Mouse (Mus musculus) stomach, postnatal 0 days (tissue): ENCODE data around the gene Tmpo. TPM values are rescaled to one million over a fixed set of nuclear protein-coding genes. Genes with fewer than 3 reads are reported as not detected.

Experiments
- ATAC-seq: fragments of 200-750 bp; cut with Nextera tagmentation; 2 replicates; pipeline ENCODE4 v1.8.0; 2017; ENCODE audit not compliant: low FRiP score, low TSS enrichment
- DNase-seq: peaks from one replicate; pipeline ENCODE4 v3.0.0-alpha.2; 2016; ENCODE audit warnings: low spot score
- H3K27ac ChIP-seq: fragments of 300-500 bp; sonication (generic); replicated peaks from 2 replicates; pipeline ENCODE4 v1.5.1; 2014; ENCODE audit warnings: mild to moderate bottlenecking, control low read depth
- H3K27me3 ChIP-seq: fragments of 300-500 bp; sonication (generic); 2 replicates; pipeline ENCODE4 v1.6.1; 2014; ENCODE audit warnings: low read length; ENCODE audit not compliant: control insufficient read depth, insufficient read depth
- H3K36me3 ChIP-seq: fragments of 300-500 bp; sonication (generic); 2 replicates; pipeline ENCODE4 v1.6.1; 2014; ENCODE audit warnings: low read length, mixed read lengths; ENCODE audit not compliant: control insufficient read depth, insufficient read depth
- H3K4me1 ChIP-seq: fragments of 300-500 bp; sonication (generic); replicated peaks from 2 replicates; pipeline ENCODE4 v1.6.1; 2014; ENCODE audit warnings: antibody characterized with exemption; ENCODE audit not compliant: control insufficient read depth, insufficient read depth
- H3K4me2 ChIP-seq: fragments of 300-500 bp; sonication (generic); replicated peaks from 2 replicates; pipeline ENCODE4 v1.6.1; 2014; ENCODE audit warnings: low read depth, mild to moderate bottlenecking, control low read depth, moderate library complexity
- H3K4me3 ChIP-seq: fragments of 300-500 bp; sonication (generic); 2 replicates; pipeline ENCODE4 v1.5.1; 2014; ENCODE audit warnings: low read depth, low read length, control low read depth
- H3K9ac ChIP-seq: fragments of 300-500 bp; sonication (generic); 2 replicates; pipeline ENCODE4 v1.6.1; 2014; ENCODE audit warnings: mild to moderate bottlenecking, low read length, control low read depth, mixed read lengths
- H3K9me3 ChIP-seq: fragments of 300-500 bp; sonication (generic); 2 replicates; pipeline ENCODE4 v1.6.1; 2016; ENCODE audit warnings: low read length; ENCODE audit not compliant: control insufficient read depth
- CTCF ChIP-seq: IDR thresholded peaks from 2 replicates; pipeline ENCODE4 v1.5.1; 2016; ENCODE audit warnings: antibody characterized with exemption, low read depth, mild to moderate bottlenecking, moderate library complexity
- EP300 ChIP-seq: optimal IDR thresholded peaks from 2 replicates; pipeline ENCODE3; 2016; ENCODE audit warnings: antibody characterized with exemption
- WGBS: fragments of 180-500 bp; shearing (Covaris S2); extraction: QIAGEN DNeasy Blood & Tissue Kit; methylation state at CpG from one replicate; pipeline ENCODE4 v1.1.7; 2014; 5-methylcytosine and 5-hydroxymethylcytosine counted together
- polyA plus RNA-seq: library from polyadenylated mRNA; unstranded; fragments of >200 nt; fragmentation: Nextera tagmentation; extraction: Ambion mirVana; gene quantifications from 2 replicates; pipeline ENCODE4 v1.2.1, GENCODE M21; 2015

Gene Tmpo
- polyA plus RNA-seq, 1 experiment from 2014 or later = 57.1 TPM

DNA sequence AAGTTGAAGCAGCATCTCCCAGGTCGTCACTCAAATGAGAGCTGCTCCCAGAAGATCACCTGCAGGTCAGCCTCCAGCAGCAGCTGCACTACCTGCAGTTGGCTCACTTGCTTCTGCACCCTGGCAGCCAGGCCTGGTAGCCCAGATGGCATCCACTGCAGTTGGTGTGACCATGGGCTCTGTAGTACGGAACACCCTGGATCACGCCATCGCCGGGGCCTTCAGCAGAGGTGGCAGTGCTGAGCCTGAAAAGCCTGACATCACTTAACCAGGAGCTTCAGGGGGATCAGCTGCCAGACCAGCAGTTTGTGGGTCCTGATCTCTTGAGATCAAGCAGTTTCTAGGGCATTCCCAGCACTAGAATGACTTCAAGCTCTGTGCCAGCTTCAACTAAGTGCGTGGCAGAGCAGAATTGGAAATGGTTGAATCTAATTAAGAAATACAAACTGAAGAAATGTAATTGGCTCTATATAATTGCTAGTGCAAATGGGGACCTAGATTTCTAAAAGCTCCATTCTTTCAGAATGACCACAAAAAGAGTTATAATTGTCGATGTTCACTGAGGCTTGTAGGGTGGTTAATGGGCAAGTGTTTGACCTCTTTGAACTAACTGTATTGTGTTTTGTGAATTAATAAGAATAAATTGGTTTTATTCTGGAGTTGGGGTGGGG is 45.7 kb downstream of the Tmpo start:
- Histone ChIP-seq H3K9ac (no peak overlapping the region), H3K4me1 (no peaks in the 10 kb centered on the region), H3K27me3 (no peaks in the 10 kb centered on the region), H3K27ac (no peak overlapping the region), H3K4me2 (no peak overlapping the region), H3K9me3 (no peaks in the 10 kb centered on the region), H3K4me3 (no peak overlapping the region), H3K36me3 (no peaks in the 10 kb centered on the region)
- WGBS = 91% methylated on average over 7 of the region's 7 CpGs
- no peak for ATAC-seq
- no peak for DNase-seq
- TF ChIP-seq EP300 (no peak), CTCF (no peak)

- Histone ChIP-seq H3K9me3 (no peaks in the 10 kb centered on the region), H3K27me3 (no peaks in the 10 kb centered on the region), H3K27ac (no peak overlapping the region), H3K9ac (no peak overlapping the region), H3K4me3 (no peak overlapping the region), H3K4me2 (no peak overlapping the region), H3K4me1 (no peaks in the 10 kb centered on the region), H3K36me3 (no peaks in the 10 kb centered on the region)
- peak; percentile 25 for DNase-seq
- TF ChIP-seq EP300 (no peak), CTCF (no peak)
- ATAC-seq = peak; percentile 94
- WGBS = 67% methylated on average over 1 of the region's 1 CpGs
Measured at GRCm38 (mm10) chr10:91131565-91131964, 49.5 kb downstream of the Tmpo start.

DNA sequence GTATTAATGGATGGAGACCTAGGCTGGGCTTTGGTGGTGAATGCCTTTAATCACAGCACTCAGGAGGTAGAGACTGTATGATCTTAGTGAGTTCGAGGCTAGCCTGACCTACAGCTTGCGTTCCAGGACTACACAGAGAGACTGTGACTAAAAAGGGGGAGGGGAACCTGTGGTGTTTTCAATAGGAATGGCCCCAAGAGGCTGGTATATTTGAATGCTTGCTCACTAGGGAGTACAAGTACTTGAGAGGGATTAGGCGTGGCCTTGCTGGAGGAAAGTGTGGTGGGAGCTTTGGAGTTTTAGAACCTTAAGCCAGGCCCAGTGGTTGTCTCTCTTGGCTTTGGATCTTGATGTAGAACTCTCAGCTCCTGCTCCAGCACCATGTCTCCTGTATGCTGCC is 50.3 kb downstream of the Tmpo start:
- Histone ChIP-seq H3K36me3 (no peaks in the 10 kb centered on the region), H3K4me1 (no peaks in the 10 kb centered on the region), H3K27me3 (no peaks in the 10 kb centered on the region), H3K4me2 (no peak overlapping the region), H3K9ac (no peak overlapping the region), H3K9me3 (no peaks in the 10 kb centered on the region), H3K4me3 (no peak overlapping the region), H3K27ac (no peak overlapping the region)
- TF ChIP-seq CTCF = no peak
- no peak for TF ChIP-seq EP300
- DNase-seq = no peak
- ATAC-seq = no peak
- WGBS = 93% methylated on average over 3 of the region's 3 CpGs

GRCm38 (mm10) chr10:91128551-91129160 is 52.5 kb downstream of the Tmpo start:
- Histone ChIP-seq H3K27ac (no peak overlapping the region), H3K9me3 (no peaks in the 10 kb centered on the region), H3K36me3 (no peaks in the 10 kb centered on the region), H3K4me2 (no peak overlapping the region), H3K27me3 (no peaks in the 10 kb centered on the region), H3K9ac (no peak overlapping the region), H3K4me3 (no peak overlapping the region), H3K4me1 (no peaks in the 10 kb centered on the region)
- no peak for ATAC-seq
- DNase-seq = no peak
- WGBS = 83% methylated on average over 1 of the region's 1 CpGs
- TF ChIP-seq CTCF (no peak), EP300 (no peak)

DNA sequence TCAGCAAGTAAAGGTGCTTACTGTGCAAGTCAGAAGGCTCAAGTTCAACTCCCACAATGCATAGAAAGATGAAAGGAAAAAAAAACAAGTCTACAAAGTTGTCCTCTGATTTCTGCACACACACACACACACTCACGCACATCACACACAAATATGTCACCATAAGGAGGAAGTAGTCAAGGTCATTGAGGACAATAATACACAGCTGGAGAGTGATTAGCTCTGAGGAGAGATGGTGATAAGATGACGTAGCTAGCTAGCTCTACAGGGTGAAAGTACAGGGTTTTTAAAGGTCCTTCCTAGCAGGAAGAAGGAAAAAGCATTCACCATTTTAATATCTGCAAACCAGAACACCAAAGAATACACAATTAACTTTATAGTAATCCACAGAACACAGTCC is 53.7 kb downstream of the Tmpo start:
- TF ChIP-seq CTCF (no peak), EP300 (no peak)
- Histone ChIP-seq H3K4me3 (no peak overlapping the region), H3K27me3 (no peaks in the 10 kb centered on the region), H3K9ac (no peak overlapping the region), H3K36me3 (no peaks in the 10 kb centered on the region), H3K4me1 (no peaks in the 10 kb centered on the region), H3K4me2 (no peak overlapping the region), H3K27ac (0 out of 2 replicates have a peak overlapping the region, but pooled peaks have one; percentile 18), H3K9me3 (no peaks in the 10 kb centered on the region)
- 64% methylated on average over 2 of the region's 2 CpGs for WGBS
- ATAC-seq (no peak), DNase-seq (no peak)

GRCm38 (mm10) chr10:91126618-91127355 is 54.3 kb downstream of the Tmpo start:
- H3K4me3 ChIP-seq = no peak overlapping the region
- no peak for DNase-seq
- 61% methylated on average over 10 of the region's 10 CpGs for WGBS
- no peaks in the 10 kb centered on the region for H3K9me3 ChIP-seq
- H3K4me1 ChIP-seq = no peaks in the 10 kb centered on the region
- no peak for ATAC-seq
- H3K9ac ChIP-seq = no peak overlapping the region
- no peak overlapping the region for H3K4me2 ChIP-seq
- TF ChIP-seq EP300 (no peak), CTCF (no peak)
- H3K27ac ChIP-seq = no peak overlapping the region; the same call in 1 of the 2 replicates
- no peaks in the 10 kb centered on the region for H3K27me3 ChIP-seq
- peaks cover 2% of the 10 kb centered on the region; the same call in 1 of the 2 replicates for H3K36me3 ChIP-seq
